Mouse (Mus musculus): ENCODE data around the gene Hoxd3.

GRCm38 (mm10) chr2:74695813-74696430, 15.8 kb upstream of the Hoxd3 start:
- no peak for TF ChIP-seq EP300 (IDR thresholded peaks at IDR 0.05)
- no peak for TF ChIP-seq CTCF (IDR thresholded peaks at IDR 0.05)
